Mouse (Mus musculus) splenic B cell, adult 2 months (primary cell): ENCODE measurements around the gene Ifnl2.
A peak's percentile ranks its signal among the peaks of the same experiment; 100 is the strongest.
"Not testable (repeated sequence)": the region's sequence is repeated elsewhere in the genome, so short reads cannot be mapped to it uniquely, and the experiment has no call there.

ENCODE experiments used
- DNase-seq: peaks from one replicate; pipeline ENCODE4 v3.0.0-alpha.2; 2011; ENCODE audit warnings: low read depth, low spot score
- H3K27me3 ChIP-seq: 2 replicates; pipeline ENCODE4 v1.6.1; 2012; ENCODE audit warnings: mild to moderate bottlenecking, low read length, moderate library complexity, mixed read lengths; ENCODE audit not compliant: control insufficient read depth, poor library complexity, insufficient read depth, severe bottlenecking
- H3K36me3 ChIP-seq: 2 replicates; pipeline ENCODE4 v1.6.1; 2012; ENCODE audit warnings: mild to moderate bottlenecking, low read length, moderate library complexity, mixed read lengths; ENCODE audit not compliant: control insufficient read depth, poor library complexity, insufficient read depth, severe bottlenecking

Gene Ifnl2

DNA sequence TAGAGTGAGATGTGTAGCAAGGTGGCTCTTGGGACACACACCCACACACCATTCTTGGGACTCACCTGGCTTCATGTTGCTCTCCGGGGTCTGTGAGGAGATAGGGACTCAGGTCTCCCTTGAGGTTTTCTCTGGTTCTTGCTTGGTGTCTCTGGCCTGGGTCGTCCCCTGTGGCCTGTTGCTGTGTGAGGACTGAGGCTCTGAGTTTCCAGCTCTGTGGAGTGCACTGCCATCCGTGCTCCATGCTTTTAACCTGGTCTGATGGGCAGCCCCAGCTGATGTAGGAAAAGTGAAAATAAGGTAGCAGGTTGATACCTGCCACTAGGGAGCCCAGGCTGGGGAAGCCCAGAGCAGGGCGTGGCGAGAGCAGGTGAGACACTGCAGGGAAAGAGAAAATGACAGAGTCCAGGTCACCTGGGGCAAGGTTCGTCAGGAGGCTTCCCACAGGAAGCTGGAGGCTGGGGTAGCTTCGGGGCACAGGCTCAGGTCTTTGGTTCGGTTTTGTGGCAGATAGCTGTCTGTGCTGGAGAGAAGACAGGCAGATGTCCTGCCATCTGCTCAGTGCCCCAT, at the start of gene Ifnl2:
Ifnl2 (minus strand) TSS at position 51 of the 570 bp plus-strand sequence.
- H3K27me3 ChIP-seq, H3K36me3 ChIP-seq, DNase-seq: not testable (repeated sequence)

DNA sequence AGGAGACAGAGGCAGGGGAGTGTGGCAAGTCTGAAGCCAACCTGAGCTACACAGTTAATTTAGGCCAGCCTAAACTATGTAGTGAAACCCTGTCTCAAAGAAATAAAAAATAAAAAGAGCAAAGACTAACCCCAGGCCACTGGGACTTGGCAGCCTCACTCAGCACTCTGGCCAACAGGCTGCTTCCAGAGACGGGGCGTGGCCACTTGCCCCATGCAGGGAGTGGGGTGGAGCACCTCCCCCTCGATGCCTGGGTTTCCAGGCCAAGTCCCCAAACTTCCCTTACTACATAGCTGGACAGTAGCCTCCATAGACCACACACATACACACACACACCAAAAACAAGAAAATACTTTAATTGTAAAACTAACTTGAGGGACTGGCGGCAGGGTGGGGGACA, 48.2 kb upstream of the Ifnl2 start:
- H3K27me3 ChIP-seq = no peaks in the 10 kb centered on the region

DNA sequence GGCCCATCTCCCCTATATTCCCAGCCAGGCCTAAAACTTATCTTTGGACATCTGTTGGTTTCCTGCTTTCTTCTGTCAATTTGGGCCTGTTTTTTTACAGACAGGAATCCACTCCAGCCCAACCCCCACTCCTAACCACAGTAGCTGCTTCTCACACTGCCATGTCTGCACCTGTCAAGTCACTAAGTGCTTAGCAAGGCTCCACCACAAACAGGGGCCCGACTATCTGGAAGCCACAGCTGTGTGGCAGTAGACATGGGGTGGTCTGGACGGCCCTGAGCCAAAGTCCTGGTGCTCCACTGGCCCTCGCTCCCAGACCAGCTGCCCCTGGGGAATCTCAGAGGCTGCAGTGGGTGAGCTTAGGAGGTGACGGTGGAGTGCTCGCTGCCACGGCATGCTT, 47.5 kb upstream of the Ifnl2 start:
- peaks cover 3% of the 10 kb centered on the region; the same call in 1 of the 2 replicates for H3K36me3 ChIP-seq
- no peak for DNase-seq
- H3K27me3 ChIP-seq = no peaks in the 10 kb centered on the region

More for the DNA sequence above, 48.2 kb upstream of the Ifnl2 start:
- H3K36me3 ChIP-seq = peaks cover 3% of the 10 kb centered on the region; the same call in 1 of the 2 replicates
- DNase-seq = no peak

DNA sequence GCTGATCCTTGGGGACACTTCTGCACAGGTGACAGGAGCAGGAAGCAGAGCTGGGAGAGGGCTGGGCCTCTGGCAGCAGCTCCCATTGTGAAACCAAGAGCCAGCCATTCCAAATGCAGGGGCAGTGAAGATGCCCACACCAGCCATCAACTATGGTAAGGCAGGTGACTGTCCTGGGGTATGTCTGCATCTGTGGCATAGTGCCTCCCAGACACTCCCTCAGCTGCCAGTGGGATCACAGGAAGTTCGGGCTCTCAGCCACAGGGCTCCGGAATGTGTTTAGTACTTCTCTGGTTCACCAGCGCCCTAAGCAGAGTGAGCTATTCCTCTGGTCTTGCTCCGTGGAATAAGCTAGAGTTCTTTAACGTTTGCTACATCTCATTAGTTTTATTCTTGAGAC, 46.8 kb upstream of the Ifnl2 start:
- H3K36me3 ChIP-seq = peaks cover 3% of the 10 kb centered on the region; the same call in 1 of the 2 replicates
- no peak for DNase-seq
- no peaks in the 10 kb centered on the region for H3K27me3 ChIP-seq

DNA sequence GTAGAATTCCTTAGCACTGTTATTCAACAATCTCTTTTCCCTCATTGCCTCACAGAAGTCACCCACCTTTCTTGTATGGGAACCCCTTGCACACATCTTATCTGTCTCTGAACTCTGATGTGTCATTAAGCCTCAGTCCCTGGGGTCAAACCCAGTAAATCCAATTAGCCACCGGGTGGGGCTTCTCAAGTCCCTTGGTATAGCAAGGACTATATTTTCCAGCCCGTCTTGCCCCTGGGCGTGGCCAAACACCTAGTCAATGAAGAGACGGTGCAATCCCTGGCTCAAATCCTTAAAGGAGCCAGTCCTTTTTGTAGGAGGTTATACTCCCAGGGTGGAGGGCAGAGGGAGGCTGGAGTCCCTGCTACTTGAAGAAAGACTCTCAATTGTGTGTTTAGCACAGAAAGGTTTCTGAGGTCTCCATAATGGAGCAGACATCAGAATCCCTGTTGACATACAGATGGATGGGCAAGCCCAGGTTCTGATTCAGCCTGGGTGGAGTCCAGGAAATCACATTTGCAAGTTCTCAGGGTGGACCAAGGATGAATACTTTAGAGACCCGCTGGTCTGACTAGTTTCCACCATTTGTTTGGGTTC, 45.8 kb upstream of the Ifnl2 start:
- Histone ChIP-seq H3K27me3 (no peaks in the 10 kb centered on the region), H3K36me3 (peaks cover 3% of the 10 kb centered on the region; the same call in 1 of the 2 replicates)
- DNase-seq = no peak

DNA sequence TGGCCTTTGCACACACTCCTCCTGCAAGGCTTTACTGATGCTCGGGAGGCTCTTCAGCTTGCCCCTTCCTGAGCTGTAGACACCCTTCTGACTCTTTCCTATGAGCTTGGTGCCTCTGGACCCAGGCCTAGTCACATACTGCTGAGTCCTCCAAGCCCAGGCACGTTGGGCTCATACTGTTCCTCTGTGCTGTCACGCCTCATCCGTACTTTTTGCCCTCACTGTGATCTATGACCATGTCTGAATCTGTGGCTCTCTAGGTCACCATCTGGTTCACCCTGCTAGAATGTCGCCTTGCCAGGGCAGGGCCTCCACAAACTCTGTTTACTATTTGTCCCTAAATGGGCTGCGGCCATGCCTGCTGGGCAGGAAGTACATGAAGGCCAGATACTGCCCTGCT, 42.8 kb upstream of the Ifnl2 start:
- no peaks in the 10 kb centered on the region for H3K36me3 ChIP-seq
- H3K27me3 ChIP-seq = no peaks in the 10 kb centered on the region
- DNase-seq = no peak

DNA sequence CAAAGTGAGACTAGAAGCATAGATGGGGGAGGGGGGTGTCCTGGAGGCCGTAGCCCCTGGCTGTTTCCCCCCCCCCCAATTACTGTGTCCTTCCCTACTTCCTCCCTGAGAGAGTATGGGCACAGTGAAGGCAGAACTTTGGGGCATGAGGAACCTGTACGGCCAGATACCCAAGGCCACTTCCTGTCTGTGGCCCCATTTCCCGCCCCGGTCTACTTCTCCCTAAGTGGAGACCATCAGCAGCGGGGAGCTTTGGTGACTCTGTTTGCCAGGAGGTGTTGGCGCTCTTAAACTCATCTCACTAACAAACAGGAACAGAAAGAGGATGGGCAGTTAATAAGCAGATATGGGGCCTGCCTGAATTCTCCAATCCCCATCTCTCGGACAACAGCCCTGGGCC, 37.4 kb upstream of the Ifnl2 start:
- DNase-seq = peak; percentile 17
- no peaks in the 10 kb centered on the region; the same call in 1 of the 2 replicates for H3K27me3 ChIP-seq
- H3K36me3 ChIP-seq = no peaks in the 10 kb centered on the region

DNA sequence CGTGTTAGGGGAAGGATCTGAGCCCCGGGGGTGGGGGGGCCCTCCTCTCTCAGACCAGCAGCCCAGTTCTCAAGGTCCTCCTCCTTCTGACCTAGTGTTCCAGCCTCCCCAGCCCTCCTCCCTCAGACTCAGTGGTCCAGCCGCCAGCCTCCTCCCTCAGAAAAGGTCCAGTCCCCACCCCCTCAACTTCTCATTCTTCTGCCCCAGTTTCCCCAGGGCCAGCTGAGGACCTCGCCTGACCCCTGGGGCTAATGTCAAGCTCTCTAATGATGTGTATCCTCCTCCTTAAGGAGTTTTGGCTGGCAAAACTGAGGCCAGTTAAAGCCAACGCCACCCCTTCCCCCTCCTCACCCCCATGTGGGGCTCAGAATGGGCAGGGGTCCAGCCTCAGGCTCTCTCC, 36.9 kb upstream of the Ifnl2 start, which contains the start of gene Nccrp1:
Nccrp1 (minus strand) TSS at position 101 of the 400 bp plus-strand sequence.
- DNase-seq = no peak
- Histone ChIP-seq H3K36me3 (no peaks in the 10 kb centered on the region), H3K27me3 (no peaks in the 10 kb centered on the region; the same call in 1 of the 2 replicates)

DNA sequence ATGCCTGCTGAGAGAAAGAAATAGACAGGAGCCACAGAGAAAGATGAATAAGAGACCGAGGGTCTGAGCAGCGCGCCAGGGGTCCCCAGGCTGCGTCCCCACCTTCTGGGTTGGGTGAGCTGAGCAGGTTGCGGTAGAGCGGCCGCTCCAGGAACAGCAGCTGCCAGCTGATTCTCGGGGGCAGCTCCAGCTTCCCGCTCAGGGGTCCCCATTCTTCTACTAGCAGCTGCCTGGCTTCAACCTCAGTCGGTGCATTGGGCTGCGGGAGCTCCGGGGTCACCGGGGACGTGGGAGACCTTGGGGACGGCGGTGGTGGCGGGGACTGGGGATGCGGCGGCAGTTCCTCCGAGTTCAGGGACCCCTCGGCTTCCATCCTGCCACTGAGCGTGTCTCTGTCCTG, 36.4 kb upstream of the Ifnl2 start:
- Histone ChIP-seq H3K36me3 (no peaks in the 10 kb centered on the region), H3K27me3 (no peaks in the 10 kb centered on the region; the same call in none of the 2 replicates)
- no peak for DNase-seq

DNA sequence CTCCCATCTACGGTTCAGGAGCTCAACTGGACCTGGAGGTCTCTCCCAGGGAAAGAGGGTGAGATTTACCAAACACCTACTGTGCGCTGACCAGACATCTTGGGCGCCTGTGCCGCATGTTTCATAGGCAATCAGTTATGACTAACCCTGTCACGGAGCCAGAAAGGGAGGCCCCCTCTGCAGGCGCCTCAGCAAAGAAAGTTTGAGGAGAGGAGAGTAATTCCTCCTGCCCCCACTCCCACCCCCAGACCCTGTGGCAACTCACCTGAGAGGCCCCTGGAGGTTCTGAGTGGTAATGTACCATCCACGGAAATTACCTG, 35.6 kb upstream of the Ifnl2 start:
- DNase-seq = no peak
- H3K27me3 ChIP-seq = no peaks in the 10 kb centered on the region; the same call in none of the 2 replicates
- no peaks in the 10 kb centered on the region for H3K36me3 ChIP-seq

DNA sequence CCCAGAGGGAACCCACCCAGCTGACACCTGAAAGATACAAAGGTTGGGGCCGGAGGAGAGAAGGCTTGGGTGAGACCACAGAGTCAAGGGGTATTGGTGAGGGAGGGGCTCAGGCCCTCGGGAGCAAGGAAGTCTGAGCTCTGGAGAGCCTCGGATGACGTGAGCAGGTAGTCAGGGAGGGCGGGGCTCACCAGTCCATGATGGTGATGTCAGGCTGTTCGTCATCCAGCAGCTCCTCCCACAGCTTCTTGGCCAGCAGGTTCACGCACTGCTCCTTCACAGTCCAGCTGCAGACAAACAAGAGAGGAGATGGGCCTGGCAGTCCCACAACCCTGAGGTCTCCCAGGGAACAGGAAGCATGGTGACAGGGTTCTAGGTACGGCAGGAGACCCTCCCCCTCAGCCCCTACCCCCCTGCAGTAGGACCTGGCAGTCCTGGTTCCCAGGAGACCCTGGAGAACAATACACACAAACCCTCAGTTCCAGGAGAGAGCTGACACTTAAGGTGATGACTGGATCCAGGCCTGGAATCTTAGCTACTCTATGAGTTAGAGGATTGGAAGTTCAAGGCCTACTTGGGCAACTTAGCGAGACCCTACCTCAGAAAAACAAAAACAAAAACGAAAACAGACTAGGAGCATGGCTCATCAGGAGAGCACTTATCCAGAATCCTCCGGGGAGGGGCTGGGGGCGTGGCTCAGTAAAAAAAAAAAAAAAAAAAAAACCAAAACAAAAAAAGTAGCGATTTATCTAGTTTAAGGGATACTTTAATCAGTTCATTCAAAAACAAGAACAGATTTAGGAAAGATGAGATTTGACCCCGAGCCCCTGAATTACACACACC, 35.0 kb upstream of the Ifnl2 start:
- no peaks in the 10 kb centered on the region; the same call in none of the 2 replicates for H3K27me3 ChIP-seq
- H3K36me3 ChIP-seq = no peaks in the 10 kb centered on the region
- no peak for DNase-seq

DNA sequence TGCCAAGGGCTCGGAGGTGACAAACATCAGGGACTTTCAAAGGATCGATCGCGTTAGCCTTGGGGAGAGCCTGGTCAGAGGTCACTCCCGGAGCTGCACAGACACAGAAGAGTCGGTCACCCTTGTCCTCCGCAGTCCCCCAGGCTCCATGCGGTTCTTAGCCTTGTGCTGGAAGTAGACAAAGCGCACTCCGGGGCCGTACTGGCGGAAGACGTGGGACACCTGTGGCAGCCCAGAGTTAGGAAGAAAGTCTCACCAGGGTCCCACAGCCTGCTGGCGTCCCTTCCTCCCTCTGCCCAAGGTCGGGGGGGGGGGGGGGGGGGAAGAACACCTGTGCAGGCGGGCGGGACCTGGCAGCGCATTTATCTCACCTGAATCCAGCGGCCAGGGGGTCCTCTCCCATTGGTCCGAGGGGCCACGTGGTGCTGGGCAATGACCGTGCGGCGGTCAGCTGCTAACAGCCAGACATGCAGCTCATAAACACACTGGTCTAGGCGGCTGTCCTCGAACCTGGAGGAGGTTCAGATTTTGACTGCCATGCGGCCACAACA, 33.9 kb upstream of the Ifnl2 start:
- no peak for DNase-seq
- H3K36me3 ChIP-seq = no peaks in the 10 kb centered on the region
- H3K27me3 ChIP-seq = no peaks in the 10 kb centered on the region; the same call in none of the 2 replicates

DNA sequence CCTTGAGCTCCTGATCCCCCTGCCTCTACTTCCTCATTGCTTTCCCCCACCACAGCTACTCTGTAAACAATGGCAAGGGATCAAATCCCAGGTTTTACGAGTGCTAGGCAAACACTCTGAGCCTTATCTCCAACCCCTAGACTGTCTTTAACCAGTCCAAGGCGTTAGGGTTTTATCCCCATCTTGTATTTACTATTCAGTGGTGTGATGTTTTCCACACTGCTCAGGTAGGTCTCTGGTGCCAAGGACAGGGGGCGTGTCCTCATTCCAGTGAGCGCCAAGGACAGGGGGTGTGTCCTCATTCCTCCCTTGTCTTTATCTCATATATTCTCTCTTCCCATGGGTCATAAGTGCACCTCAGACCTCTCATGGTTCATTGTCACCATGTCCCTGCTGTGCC, 30.3 kb upstream of the Ifnl2 start, which contains the start of gene Sycn:
Sycn (plus strand) TSS at position 360 of the 400 bp plus-strand sequence.
- no peaks in the 10 kb centered on the region for H3K36me3 ChIP-seq
- no peak for DNase-seq

DNA sequence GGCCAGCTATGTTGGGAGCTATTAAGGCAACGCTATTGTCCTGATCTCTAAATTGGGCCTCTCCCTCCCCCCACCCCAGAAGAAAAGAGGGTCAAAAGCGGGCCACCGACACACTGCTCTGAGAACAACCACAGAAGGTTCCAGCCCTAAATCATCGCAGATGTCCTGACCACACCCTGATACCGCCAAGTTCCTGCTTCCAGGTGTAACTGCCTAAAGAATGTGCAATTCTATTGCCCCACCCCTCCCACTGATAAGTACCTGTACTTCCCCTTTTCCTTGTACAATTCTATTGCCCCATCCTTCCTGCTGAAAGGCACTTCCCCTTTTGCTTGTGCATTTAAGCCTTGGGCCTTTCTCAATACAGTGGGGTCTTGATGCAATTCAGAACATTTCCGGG, 28.6 kb upstream of the Ifnl2 start:
- not testable (repeated sequence) for DNase-seq, H3K36me3 ChIP-seq, H3K27me3 ChIP-seq

More for the DNA sequence above, 30.3 kb upstream of the Ifnl2 start, which contains the start of gene Sycn:
- no peaks in the 10 kb centered on the region; the same call in none of the 2 replicates for H3K27me3 ChIP-seq

DNA sequence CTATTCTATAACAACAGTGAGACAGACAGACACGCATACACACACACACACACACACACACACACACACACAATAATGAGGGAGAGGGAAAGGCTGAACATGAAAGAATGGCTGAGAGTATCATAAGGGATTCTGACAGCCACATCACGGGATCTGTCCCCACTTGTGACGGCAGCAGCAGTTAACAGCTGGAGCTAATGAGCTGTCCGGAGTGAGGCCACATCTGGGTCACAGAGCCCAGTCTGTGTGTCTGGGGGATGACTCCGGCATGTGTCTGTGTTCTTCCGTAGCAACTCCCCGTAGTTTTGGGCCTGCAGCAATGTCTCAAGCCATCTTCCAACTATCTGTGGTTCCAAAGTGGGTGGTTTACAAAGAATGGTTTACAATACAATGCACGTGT, 21.8 kb upstream of the Ifnl2 start:
- DNase-seq = no peak
- Histone ChIP-seq H3K27me3 (no peaks in the 10 kb centered on the region), H3K36me3 (no peaks in the 10 kb centered on the region)
